Mouse (Mus musculus): Measurements from ENCODE around the gene Nfkbid. TPM values are rescaled to one million over a fixed set of nuclear protein-coding genes. Genes with fewer than 3 reads are reported as not detected.

The Nfkbid gene
- polyA plus RNA-seq, 1 experiment from 2014 or later, result 1.9 TPM

- TF ChIP-seq CTCF (IDR thresholded peaks at IDR 0.05) (no peak), EP300 (IDR thresholded peaks at IDR 0.05) (no peak)
- ATAC-seq (peak; percentile 40), DNase-seq (ENCODE audit: low spot score) (peak; percentile 48)
- H3K27me3 ChIP-seq (replicated peaks; ENCODE audit: insufficient read depth, low read length), result no peaks in the 10 kb centered on the region
- no peak overlapping the region for H3K27ac ChIP-seq (ENCODE audit: low read length)
- no peaks in the 10 kb centered on the region for H3K4me1 ChIP-seq (ENCODE audit: insufficient read depth, low read depth, low read length)
- no peak overlapping the region for H3K4me3 ChIP-seq (ENCODE audit: low read depth, low read length)
- H3K9me3 ChIP-seq (ENCODE audit: low read length), result no peaks in the 10 kb centered on the region
- no peak overlapping the region for H3K4me2 ChIP-seq (replicated peaks; ENCODE audit: low read depth, low read length)
- no peaks in the 10 kb centered on the region for H3K36me3 ChIP-seq (ENCODE audit: insufficient read depth, low read length)
- WGBS, result 58% methylated on average over 4 of the region's 4 CpGs
- no peak overlapping the region for H3K9ac ChIP-seq (replicated peaks; ENCODE audit: low read depth)
These were observed 8.8 kb upstream of the Nfkbid start for GRCm38 (mm10) chr7:30412735-30413147.

- no peak within 1 kb of the TSS for H3K4me2 ChIP-seq (replicated peaks; ENCODE audit: low read depth, low read length)
- H3K27ac ChIP-seq (ENCODE audit: low read length), result peak within 1 kb of the TSS; percentile 22; the same call in 1 of the 2 replicates
- H3K9me3 ChIP-seq (ENCODE audit: low read length), result no peaks in the 10 kb centered on the region
- DNase-seq (ENCODE audit: low spot score) (peak; percentile 29), ATAC-seq (peak; percentile 49; the same call in 1 of the 2 replicates)
- no peaks in the 10 kb centered on the region for H3K4me1 ChIP-seq (ENCODE audit: insufficient read depth, low read depth, low read length)
- WGBS, result 49% methylated on average over 5 of the region's 5 CpGs
- no peaks in the 10 kb centered on the region for H3K27me3 ChIP-seq (replicated peaks; ENCODE audit: insufficient read depth, low read length)
- H3K4me3 ChIP-seq (ENCODE audit: low read depth, low read length), result no peak within 1 kb of the TSS
- no peak for TF ChIP-seq CTCF (IDR thresholded peaks at IDR 0.05)
- TF ChIP-seq EP300 (IDR thresholded peaks at IDR 0.05), result no peak
- no peak within 1 kb of the TSS for H3K9ac ChIP-seq (replicated peaks; ENCODE audit: low read depth)
- H3K36me3 ChIP-seq (ENCODE audit: insufficient read depth, low read length), result no peaks in the 10 kb centered on the region
These were observed 7.9 kb upstream of the Nfkbid start, which contains the start of gene Tyrobp for GRCm38 (mm10) chr7:30413596-30413995. Gene Tyrobp (plus strand): TSS chr7:30413760.

- no peaks in the 10 kb centered on the region for H3K4me1 ChIP-seq (ENCODE audit: insufficient read depth, low read depth, low read length)
These were observed 3.7 kb upstream of the Nfkbid start for GRCm38 (mm10) chr7:30417856-30418255.

DNA sequence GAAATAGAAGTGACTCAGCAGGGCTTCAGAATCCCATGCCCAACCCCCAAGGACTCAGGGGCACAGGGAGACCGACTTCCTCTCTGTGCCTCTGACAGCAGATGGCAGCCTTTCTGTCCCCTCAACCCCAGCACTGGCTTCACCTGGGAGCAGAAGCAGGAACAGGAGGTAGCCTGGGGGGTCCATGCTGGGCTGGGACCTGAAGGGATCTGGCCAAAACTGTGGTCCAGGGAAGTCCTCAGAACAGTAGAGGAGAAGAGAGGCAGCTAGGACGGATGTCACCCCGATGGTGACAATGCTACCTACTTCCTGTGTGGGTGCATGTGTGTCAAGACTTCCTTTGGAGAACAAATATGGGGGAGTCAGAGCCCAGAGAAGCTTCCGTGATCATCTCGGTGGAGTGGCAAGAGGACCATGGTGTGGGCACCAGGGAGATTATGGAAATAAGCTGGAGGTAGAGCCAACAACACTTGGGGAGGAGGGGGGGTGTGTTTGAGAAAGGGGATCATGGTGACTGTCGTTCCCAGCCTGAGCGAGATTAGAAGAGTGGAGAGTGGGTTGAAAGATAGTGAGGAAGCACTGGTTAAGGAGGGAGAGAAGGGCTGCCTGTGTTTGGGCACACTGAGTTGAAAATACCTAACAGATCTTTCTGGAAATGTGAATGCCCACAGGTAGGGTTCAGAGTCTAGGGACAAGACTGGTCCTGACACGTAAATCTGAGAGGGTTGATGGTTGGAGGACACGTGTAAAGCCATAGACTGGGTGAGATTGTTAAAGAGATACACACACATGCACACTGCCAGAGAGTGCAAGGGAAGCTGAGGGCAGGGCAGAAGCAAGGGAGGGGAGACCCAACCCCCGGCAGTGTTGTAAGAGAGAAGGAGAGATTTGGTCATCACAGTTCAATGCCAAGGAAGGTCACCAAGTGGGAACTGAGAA lies 1.7 kb upstream of the Nfkbid start, which contains the start of gene Hcst:
TSS of gene Hcst (minus strand) at position 294 of the 939 bp plus-strand sequence.
- ATAC-seq (peak; percentile 24; the same call in 1 of the 2 replicates), DNase-seq (ENCODE audit: low spot score) (peak; percentile 37)
- H3K4me3 ChIP-seq (ENCODE audit: low read depth, low read length), result no peak within 1 kb of the TSS
- H3K9me3 ChIP-seq (ENCODE audit: low read length), result no peaks in the 10 kb centered on the region
- H3K27ac ChIP-seq (ENCODE audit: low read length), result peak within 1 kb of the TSS; percentile 40; the same call in 1 of the 2 replicates
- no peaks in the 10 kb centered on the region for H3K4me1 ChIP-seq (ENCODE audit: insufficient read depth, low read depth, low read length)
- H3K27me3 ChIP-seq (replicated peaks; ENCODE audit: insufficient read depth, low read length), result no peaks in the 10 kb centered on the region
- TF ChIP-seq EP300 (IDR thresholded peaks at IDR 0.05) (no peak), CTCF (IDR thresholded peaks at IDR 0.05) (no peak)
- H3K36me3 ChIP-seq (ENCODE audit: insufficient read depth, low read length), result no peaks in the 10 kb centered on the region
- 44% methylated on average over 10 of the region's 10 CpGs for WGBS
- 0 out of 2 replicates have a peak within 1 kb of the TSS, but pooled peaks have one; percentile 5 for H3K4me2 ChIP-seq (replicated peaks; ENCODE audit: low read depth, low read length)
- no peak within 1 kb of the TSS for H3K9ac ChIP-seq (replicated peaks; ENCODE audit: low read depth)

More at GRCm38 (mm10) chr7:30417856-30418255, 3.7 kb upstream of the Nfkbid start:
- WGBS, result 62% methylated on average over 9 of the region's 9 CpGs
- no peak overlapping the region for H3K9ac ChIP-seq (replicated peaks; ENCODE audit: low read depth)
- ATAC-seq (no peak), DNase-seq (ENCODE audit: low spot score) (no peak)
- no peaks in the 10 kb centered on the region for H3K9me3 ChIP-seq (ENCODE audit: low read length)
- TF ChIP-seq EP300 (IDR thresholded peaks at IDR 0.05) (no peak), CTCF (IDR thresholded peaks at IDR 0.05) (no peak)
- H3K27me3 ChIP-seq (replicated peaks; ENCODE audit: insufficient read depth, low read length), result no peaks in the 10 kb centered on the region
- H3K4me2 ChIP-seq (replicated peaks; ENCODE audit: low read depth, low read length), result no peak overlapping the region
- H3K36me3 ChIP-seq (ENCODE audit: insufficient read depth, low read length), result no peaks in the 10 kb centered on the region
- no peak overlapping the region for H3K4me3 ChIP-seq (ENCODE audit: low read depth, low read length)
- H3K27ac ChIP-seq (ENCODE audit: low read length), result no peak overlapping the region

DNA sequence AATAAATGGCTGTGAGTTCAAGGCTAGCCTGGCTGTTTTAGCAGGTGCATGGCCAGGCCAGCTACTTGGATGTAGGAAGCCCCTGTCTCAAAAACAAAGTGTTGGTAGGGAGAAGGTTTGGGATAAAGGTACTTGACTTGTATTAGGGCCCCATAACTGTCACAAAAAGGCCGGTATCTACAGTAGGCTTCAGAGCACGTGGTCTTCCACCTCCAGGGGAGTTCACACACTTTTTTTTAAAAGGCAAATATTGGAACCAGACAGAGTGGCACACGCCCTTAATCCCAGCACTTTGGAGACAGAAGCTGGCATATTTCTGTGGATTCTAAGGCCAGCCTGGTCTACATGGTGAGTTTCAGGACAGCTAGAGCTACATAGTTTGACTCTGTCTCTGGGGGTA lies 859 bp upstream of the Nfkbid start:
- no peaks in the 10 kb centered on the region for H3K27me3 ChIP-seq (replicated peaks; ENCODE audit: insufficient read depth, low read length)
- H3K9ac ChIP-seq (replicated peaks; ENCODE audit: low read depth), result no peak overlapping the region
- H3K4me3 ChIP-seq (ENCODE audit: low read depth, low read length), result no peak overlapping the region
- H3K4me2 ChIP-seq (replicated peaks; ENCODE audit: low read depth, low read length), result no peak overlapping the region
- DNase-seq (ENCODE audit: low spot score) (no peak), ATAC-seq (no peak)
- 75% methylated on average over 3 of the region's 3 CpGs for WGBS
- H3K9me3 ChIP-seq (ENCODE audit: low read length), result no peaks in the 10 kb centered on the region
- no peaks in the 10 kb centered on the region for H3K4me1 ChIP-seq (ENCODE audit: insufficient read depth, low read depth, low read length)
- no peaks in the 10 kb centered on the region for H3K36me3 ChIP-seq (ENCODE audit: insufficient read depth, low read length)
- H3K27ac ChIP-seq (ENCODE audit: low read length), result no peak overlapping the region
- TF ChIP-seq EP300 (IDR thresholded peaks at IDR 0.05) (no peak), CTCF (IDR thresholded peaks at IDR 0.05) (no peak)

- DNase-seq (ENCODE audit: low spot score), result peak; percentile 89
- 1% methylated on average over 45 of the region's 45 CpGs for WGBS
- Histone ChIP-seq H3K4me3 (ENCODE audit: low read depth, low read length) (peak overlapping the region; percentile 38), H3K9me3 (ENCODE audit: low read length) (no peaks in the 10 kb centered on the region), H3K4me2 (replicated peaks; ENCODE audit: low read depth, low read length) (peak overlapping the region; percentile 83), H3K9ac (replicated peaks; ENCODE audit: low read depth) (peak overlapping the region; percentile 26), H3K36me3 (ENCODE audit: insufficient read depth, low read length) (no peaks in the 10 kb centered on the region), H3K27me3 (replicated peaks; ENCODE audit: insufficient read depth, low read length) (no peaks in the 10 kb centered on the region), H3K4me1 (ENCODE audit: insufficient read depth, low read depth, low read length) (no peaks in the 10 kb centered on the region), H3K27ac (ENCODE audit: low read length) (no peak overlapping the region; the same call in 1 of the 2 replicates)
- peak; percentile 80 for ATAC-seq
- TF ChIP-seq CTCF (IDR thresholded peaks at IDR 0.05) (no peak), EP300 (IDR thresholded peaks at IDR 0.05) (no peak)
These were observed 431 bp downstream of the Nfkbid start for GRCm38 (mm10) chr7:30421890-30422435.
